Mouse (Mus musculus): ENCODE data around the gene BC048679.

GRCm38 (mm10) chr7:81531462-81531861 lies 33.4 kb upstream of the BC048679 start:
- TF ChIP-seq POLR2A (IDR thresholded peaks at IDR 0.05; ENCODE audit: borderline replicate concordance, low read depth, low read length) = no peak
- no peak for TF ChIP-seq CTCF (IDR thresholded peaks at IDR 0.05; ENCODE audit: low read depth, low read length)
